Mouse (Mus musculus) ES-Bruce4 (cell line): ENCODE data around the gene Gm29609.

Source experiments
- CTCF ChIP-seq: IDR thresholded peaks from one replicate; pipeline ENCODE4 v1.8.1; 2011; ENCODE audit warnings: low read depth, low read length
- EP300 ChIP-seq: IDR thresholded peaks from 2 replicates; pipeline ENCODE4 v1.6.1; 2011; ENCODE audit warnings: low read depth, low read length; ENCODE audit not compliant: insufficient read depth

DNA sequence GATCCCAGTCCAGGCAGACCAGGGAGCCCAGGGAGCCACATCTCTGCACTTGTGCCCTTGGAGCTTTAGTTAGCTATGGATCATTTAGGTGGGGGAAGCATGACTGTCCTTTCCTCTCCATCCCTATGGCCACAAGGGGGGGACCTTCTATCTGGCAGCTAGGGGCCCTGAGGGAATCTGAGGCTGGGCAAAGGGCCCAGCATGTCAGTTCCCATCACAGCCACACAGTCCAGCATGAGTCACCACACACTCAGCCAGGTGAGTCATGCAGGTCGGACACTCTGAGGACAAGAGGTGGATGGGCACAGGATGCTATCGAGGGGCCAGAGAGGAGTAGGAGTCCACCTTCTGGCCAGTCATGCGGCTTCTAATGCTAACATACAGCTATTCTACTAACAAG lies 28.0 kb downstream of the Gm29609 start:
- TF ChIP-seq CTCF (peak; percentile 7), EP300 (no peak)
